Mouse (Mus musculus) heart, postnatal 36 days (tissue): ENCODE measurements around the gene Prss43. TPM values are rescaled to one million over a fixed set of nuclear protein-coding genes. Genes with fewer than 3 reads are reported as not detected.
"Not testable (repeated sequence)": the region's sequence is repeated elsewhere in the genome, so short reads cannot be mapped to it uniquely, and the experiment has no call there.

Experiments
- DNase-seq, 2 experiments: peaks; one replicate each; pipeline ENCODE4 v3.0.0; 2021 to 2022
- intact Hi-C: fragments of 180-260 bp; cut with DNase I; formaldehyde crosslinking; loops from one replicate; pipeline ENCODE4 v1.15.1; 2025
- total RNA-seq, 2 experiments: library from RNA; stranded (reverse); gene quantifications; 2 replicates each; pipeline ENCODE4 v1.2.3; 2021

The Prss43 gene
- not detected for total RNA-seq

DNA sequence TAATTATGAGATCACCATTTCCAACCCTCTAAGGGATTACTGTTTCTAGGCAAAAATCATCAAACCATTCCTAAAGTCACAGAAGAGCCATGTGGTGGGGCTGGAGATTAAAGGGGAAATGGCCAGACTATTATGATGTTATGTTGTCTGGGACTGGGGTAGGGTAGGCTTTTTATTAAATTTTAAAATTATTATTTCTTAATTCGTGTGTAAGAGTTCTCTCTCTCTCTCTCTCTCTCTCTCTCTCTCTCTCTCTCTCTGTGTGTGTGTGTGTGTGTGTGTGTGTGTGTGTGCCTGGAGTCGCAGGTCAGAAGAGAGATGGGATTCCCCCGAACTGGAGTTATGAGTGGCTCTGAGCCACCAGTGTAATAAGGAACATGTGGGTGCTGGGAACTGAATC lies at the start of gene Prss43:
TSS of gene Prss43 (plus strand) at position 301 of the 400 bp plus-strand sequence.
- intact Hi-C loops: no loop called here

GRCm38 (mm10) chr9:110778100-110778499 lies 48.4 kb upstream of the Prss43 start:
- DNase-seq: no peak
- intact Hi-C loops: loop anchor here (5.0 kb wide), 1 partner anchor 131 kb away; no protein-coding TSS in a partner anchor

More for the DNA sequence above, at the start of gene Prss43:
- no peak for DNase-seq

DNA sequence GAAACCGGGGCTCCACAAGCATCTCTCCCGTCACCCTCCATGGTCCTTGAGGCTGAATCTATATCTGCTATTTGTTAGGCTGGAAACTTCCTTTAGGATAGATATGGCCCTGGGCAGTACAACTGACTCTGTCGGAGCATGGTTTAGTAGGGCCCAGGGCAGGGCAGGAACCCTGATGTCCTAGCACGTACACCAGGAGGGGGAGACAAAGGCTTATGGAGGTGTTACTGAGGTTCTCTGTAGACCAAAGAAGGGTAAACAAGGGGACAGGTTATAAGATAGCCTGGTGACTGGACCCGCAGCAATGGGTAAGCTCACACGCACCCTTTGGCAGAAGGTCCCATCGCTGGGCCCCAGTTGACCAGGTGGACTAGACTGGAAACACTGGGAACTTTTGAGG lies 47.9 kb upstream of the Prss43 start:
- intact Hi-C loops: loop anchor here (5.0 kb wide), 1 partner anchor 131 kb away; no protein-coding TSS in a partner anchor
- no peak for DNase-seq

DNA sequence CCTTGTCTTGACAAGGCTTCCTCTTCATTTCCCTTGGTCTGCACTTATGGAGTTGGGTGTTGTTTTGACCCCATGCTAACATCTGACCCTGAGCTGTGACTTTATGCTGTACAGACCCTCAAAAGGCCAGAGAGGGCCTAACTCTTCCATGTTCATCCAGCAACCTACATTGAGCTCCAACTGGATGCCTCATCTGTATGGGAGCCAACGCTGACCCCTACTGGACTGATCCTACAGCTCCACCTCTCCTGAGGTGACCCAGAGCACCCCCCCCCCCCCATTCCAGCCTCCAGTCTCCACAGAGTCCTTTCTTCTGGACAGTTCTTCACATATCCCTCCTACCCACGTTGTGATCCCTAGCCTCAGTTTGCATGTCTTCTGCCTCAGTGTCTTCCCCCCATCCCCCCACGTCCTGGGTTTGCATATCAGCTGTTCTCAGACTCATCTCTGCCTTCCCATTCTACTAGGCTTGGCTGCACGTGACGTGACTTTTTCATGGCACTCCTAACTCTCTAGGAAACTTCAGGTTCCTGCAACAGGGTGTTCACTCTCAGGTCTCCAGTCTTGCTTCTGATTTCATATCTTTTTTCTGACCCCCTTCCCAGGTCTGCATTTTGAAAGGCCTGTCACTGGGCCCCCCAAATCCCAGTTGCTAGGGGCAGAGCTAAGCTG lies 47.1 kb upstream of the Prss43 start:
- DNase-seq: no peak
- intact Hi-C loops: loop anchor here (5.0 kb wide), 1 partner anchor 132 kb away; no protein-coding TSS in a partner anchor

GRCm38 (mm10) chr9:110781256-110781721 lies 45.2 kb upstream of the Prss43 start:
- DNase-seq: peak; percentile 98
- intact Hi-C loops: loop anchor here (1.0 to 5.0 kb wide), 5 partner anchors 52 to 368 kb away; partner anchors contain the start of gene Lrrc2

GRCm38 (mm10) chr9:110781731-110782130 lies 44.8 kb upstream of the Prss43 start:
- peak; percentile 87 to 88 for DNase-seq
- intact Hi-C loops: loop anchor here (1.0 to 5.0 kb wide), 6 partner anchors 52 to 368 kb away; partner anchors contain the start of gene Lrrc2

DNA sequence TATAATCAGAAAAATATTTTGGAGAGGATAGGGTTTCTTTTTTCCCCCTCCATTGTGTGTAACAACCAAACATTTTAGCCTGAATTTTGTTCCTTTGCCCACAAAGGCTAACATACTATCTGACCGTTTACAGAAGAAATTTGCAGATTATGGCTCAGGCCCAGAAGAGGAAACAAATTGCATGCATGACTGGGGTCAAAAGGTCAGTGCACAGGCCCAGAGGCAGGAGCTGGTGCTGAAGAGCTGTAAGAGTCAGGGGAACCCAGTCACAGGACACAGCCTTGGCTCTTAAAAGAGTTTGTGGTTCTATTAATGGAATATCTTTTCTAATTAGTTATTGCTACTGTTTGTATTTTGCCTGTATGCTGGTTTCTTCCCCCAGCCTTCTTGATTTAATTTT lies 42.9 kb upstream of the Prss43 start:
- no peak for DNase-seq
- intact Hi-C loops: loop anchor here (2.0 to 5.0 kb wide), 2 partner anchors 87 to 169 kb away; partner anchors contain the start of gene Lrrc2

- no peak for DNase-seq
Measured at GRCm38 (mm10) chr9:110788169-110788568, 38.3 kb upstream of the Prss43 start.

DNA sequence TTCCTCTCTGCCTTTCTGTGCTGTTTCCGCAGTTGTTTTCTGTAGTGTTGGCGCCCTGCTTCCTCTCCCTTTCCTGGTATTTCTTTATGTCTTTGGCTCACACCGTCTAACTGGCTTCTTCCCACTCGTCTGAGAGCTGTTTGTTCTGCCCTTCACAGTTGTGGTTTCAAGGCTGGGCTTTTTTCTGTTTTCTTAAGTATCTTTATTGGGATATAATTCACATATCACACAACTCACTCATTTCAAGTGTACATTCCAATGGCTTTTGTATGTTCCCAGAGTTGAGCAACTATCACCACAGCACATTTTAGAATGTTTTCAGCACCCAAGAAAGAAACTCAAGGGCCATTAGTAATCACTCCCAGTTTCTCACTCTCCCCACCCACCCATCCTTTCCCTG lies 36.0 kb upstream of the Prss43 start:
- no peak for DNase-seq
- intact Hi-C loops: no loop called here

More at GRCm38 (mm10) chr9:110788169-110788568, 38.3 kb upstream of the Prss43 start:
- intact Hi-C loops: no loop called here

DNA sequence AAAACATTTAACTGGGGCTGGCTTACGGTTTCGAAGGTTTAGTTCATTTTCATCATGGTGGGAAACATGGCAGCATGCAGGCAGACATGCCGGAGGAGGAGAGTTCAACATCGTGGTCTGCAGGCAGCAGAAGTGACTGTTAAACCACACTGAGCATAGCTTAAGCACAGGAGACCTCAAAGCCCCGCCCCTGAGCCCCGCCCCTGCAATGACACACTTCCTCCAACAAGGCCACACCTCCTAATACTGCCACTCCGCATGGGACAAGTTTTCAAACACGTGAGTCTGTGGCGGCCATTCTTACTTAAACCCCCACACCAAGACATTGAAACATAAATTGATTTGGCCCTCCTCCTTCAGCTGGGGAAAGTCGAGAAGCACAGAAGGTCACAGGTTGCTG lies 29.5 kb upstream of the Prss43 start:
- intact Hi-C loops: no loop called here

GRCm38 (mm10) chr9:110797866-110798265 lies 28.6 kb upstream of the Prss43 start, which contains the start of gene Prss42:
Gene Prss42 (plus strand): TSS chr9:110798166.
- intact Hi-C loops: no loop called here
- no peak for DNase-seq

More for the DNA sequence above, 29.5 kb upstream of the Prss43 start:
- DNase-seq: no peak

GRCm38 (mm10) chr9:110800834-110801479 lies 25.5 kb upstream of the Prss43 start:
- no peak for DNase-seq
- intact Hi-C loops: no loop called here

- DNase-seq: no peak
- intact Hi-C loops: no loop called here
Measured at GRCm38 (mm10) chr9:110803294-110803693, 23.2 kb upstream of the Prss43 start.

DNA sequence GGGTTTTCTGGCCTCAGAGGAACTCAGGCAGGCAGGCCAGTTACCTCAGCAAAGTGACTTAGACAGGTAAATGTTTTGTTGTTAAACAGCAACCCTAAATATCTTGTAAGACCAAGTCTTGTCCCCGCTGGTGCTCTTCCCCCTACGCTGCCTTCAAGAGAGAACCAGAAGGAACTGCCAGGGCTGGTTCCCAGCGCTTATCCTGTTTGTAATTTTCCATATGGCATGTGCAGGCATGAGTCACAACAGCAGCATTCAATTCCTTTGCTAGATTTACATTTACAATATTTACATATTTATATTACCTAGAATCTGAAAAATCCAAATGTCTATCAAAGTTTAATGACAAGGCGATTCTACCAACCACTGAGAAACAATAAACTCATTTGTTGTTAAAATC lies 16.4 kb upstream of the Prss43 start:
- DNase-seq: no peak
- intact Hi-C loops: no loop called here

DNA sequence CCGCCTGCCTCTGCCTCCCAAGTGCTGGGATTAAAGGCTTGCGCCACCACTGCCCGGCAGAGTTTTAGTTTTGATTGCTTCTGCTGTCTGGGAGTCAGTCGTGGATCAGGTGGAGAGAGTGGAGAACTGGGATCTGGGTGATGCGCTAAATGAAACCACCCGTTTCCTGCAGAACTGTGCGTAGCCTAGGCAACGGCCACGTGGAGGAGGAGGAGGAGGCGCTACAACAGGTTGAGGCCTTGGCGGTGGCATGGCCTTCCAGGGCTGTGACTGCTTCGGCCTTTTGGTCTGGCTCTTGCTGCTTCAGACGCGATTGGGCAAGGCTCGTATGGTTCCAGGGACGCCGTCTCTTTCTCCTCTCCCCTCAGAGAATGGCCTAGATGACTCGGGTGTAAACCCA lies 12.7 kb upstream of the Prss43 start, which contains the start of gene Prss44:
TSS of gene Prss44 (plus strand) at position 206 of the 400 bp plus-strand sequence.
- intact Hi-C loops: no loop called here
- DNase-seq: no peak

- intact Hi-C loops, DNase-seq: not testable (repeated sequence)
Measured at GRCm38 (mm10) chr9:110820546-110820945, 5.9 kb upstream of the Prss43 start.

GRCm38 (mm10) chr9:110821436-110821835 lies 5.1 kb upstream of the Prss43 start:
- intact Hi-C loops: no loop called here
- no peak for DNase-seq

DNA sequence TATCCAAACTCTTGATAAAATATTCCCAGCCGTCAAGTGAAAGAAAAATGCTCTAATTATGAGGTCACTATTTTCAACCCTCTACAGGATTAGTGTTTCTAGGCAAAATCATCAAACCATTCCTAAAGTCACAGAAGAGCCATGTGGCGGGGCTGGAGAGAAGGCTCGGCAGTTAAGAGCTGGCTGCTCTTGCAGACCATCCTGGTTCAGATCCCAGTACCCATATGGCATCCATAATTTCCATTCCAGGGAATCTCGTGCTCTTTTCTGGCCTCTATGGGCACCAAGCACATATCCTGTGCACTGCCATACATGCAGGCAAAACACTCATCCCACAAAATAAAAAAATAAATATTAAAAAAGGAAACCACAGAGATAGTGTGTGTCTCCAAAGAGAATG lies 1.1 kb upstream of the Prss43 start:
- intact Hi-C loops: no loop called here

DNA sequence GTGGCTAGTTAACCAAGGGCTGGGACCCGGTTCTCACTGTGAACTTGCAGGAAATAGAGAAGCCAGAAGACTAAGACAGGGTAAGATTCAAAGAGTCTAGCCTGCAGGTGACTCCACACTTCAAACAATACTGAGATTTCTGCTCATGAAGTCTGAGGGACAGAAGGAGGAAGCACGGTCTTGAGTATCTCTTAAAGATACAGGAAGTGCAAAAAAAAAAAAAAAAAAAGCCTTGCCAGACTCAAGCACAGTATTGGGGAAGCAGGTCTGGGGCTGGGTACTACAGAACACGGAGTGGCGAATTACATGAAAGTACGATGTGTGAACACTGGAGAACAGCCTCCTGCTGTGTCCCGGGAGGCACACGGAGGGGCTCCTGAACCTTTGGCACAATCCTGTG lies 658 bp upstream of the Prss43 start:
- intact Hi-C loops: no loop called here
- DNase-seq: peak in 1 of 2 experiments; percentile 25

More for the DNA sequence above, 1.1 kb upstream of the Prss43 start:
- no peak for DNase-seq

DNA sequence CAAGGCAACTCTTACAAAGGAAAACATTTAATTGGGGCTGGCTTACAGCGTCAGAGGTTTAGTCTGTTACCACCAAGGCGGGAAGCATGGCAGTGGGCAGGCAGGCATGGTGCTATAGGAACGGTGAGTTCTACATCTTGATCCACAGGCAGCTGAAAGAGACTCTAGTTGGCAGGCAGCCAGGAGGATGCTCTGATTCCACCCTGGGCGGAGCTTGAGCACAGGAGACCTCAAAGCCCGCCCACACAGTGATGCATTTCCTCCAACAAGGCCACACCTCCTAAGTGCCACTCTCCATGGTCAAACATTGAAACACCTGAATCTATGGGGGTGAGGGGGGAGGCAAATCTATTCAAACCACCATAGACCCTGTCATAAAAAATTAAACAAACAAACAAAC lies 6.5 kb downstream of the Prss43 start:
- no peak for DNase-seq
- intact Hi-C loops: no loop called here

- DNase-seq: no peak
- intact Hi-C loops: no loop called here
Measured at GRCm38 (mm10) chr9:110834411-110834810, 7.9 kb downstream of the Prss43 start, which contains the start of gene Prss45. Gene Prss45 (plus strand): TSS chr9:110834588.
